8 mouse cellular contexts compared by ENCODE assay signal in the genomic region with DNA sequence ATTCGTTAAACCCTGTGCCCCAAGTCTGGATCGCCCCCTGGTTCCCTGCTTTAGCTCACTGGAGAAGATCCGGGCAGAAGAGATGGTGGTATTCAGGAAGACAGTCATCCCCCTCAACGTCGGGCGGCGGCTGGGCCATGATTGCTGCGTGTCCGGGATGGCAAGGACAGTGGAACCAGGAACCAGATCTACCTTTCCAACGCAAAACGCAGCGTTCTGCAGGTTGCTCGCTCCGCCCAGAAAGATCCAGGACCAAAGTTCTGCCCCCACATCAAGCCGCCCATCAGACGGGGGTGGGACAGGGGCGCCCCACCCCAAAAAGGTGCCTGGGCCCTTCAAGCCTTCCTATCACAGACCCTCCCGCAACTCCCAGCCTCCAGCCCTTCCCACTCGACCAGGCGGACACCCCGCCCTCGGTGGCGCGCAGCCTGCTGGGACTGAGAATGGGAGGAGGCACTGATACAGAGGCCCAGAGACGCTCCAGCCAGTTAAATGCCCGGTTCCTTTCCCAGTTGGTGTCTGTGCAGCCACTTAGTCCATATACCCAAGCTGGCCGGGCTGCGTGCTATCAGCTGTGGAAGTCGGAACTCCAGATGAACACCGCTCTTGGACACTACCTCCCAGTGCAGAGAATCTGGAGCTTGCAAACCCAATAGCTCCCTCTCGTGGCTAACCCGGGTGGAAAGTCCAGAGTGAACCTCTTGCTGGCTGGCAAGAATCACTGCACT. TPM values are rescaled to one million over a fixed set of nuclear protein-coding genes. Genes with fewer than 3 reads are reported as not detected.
A peak's percentile ranks its signal among the peaks of the same experiment; 100 is the strongest.
DNase-seq lines count a peak whose midpoint lies in the region; ATAC-seq lines count a peak whose summit lies in the region.

Decr2 (minus strand) TSS at position 433 of the 728 bp plus-strand sequence.

- H3K4me1 ChIP-seq in heart, embryonic 14.5 days (ENCODE audit: control insufficient read depth in 2 of 2, insufficient read depth in 2 of 2, low read length in 2 of 2), result peaks cover 0 to 4% of the 10 kb centered on the region in 2 experiments; a peak in 1 of 4 replicates
- peaks cover 37% of the 10 kb centered on the region for H3K4me1 ChIP-seq in liver, embryonic 13.5 days (replicated peaks)
- H3K4me1 ChIP-seq in stomach, embryonic 16.5 days (ENCODE audit: control insufficient read depth, insufficient read depth, low read length), result peaks cover 7% of the 10 kb centered on the region; the same call in 1 of the 2 replicates

- peaks cover 14% of the 10 kb centered on the region; the same call in 1 of the 2 replicates for H3K36me3 ChIP-seq in heart, embryonic 14.5 days (ENCODE audit: control insufficient read depth, insufficient read depth, low read length)
- H3K36me3 ChIP-seq in liver, embryonic 13.5 days, result peaks cover 15% of the 10 kb centered on the region
- H3K36me3 ChIP-seq in stomach, embryonic 16.5 days (ENCODE audit: control insufficient read depth, insufficient read depth, low read length), result peaks cover 4% of the 10 kb centered on the region; the same call in 1 of the 2 replicates

- ATAC-seq in CD4-positive, CD25-positive, alpha-beta regulatory T cell, adult 4 months, result peak; percentile 85
- ATAC-seq in heart, embryonic 14.5 days (ENCODE audit: insufficient number of reproducible peaks, insufficient read depth, low FRiP score, low read depth), result peak; percentile 87
- peak; percentile 87 for ATAC-seq in liver, embryonic 13.5 days (ENCODE audit: low read depth)
- peak; percentile 96 for ATAC-seq in stomach, embryonic 16.5 days (ENCODE audit: insufficient read depth, low FRiP score)

- H3K4me2 ChIP-seq in heart, embryonic 14.5 days (ENCODE audit: low read length), result peak within 1 kb of the TSS; percentile 75
- H3K4me2 ChIP-seq in liver, embryonic 13.5 days, result peak within 1 kb of the TSS; percentile 86
- H3K4me2 ChIP-seq in stomach, embryonic 16.5 days (ENCODE audit: low read depth, low read length), result peak within 1 kb of the TSS; percentile 77

- H3K27ac ChIP-seq in heart, embryonic 14.5 days (replicated peaks in 1 of 2; ENCODE audit: control insufficient read depth in 1 of 2, insufficient read depth in 1 of 2, low read depth in 2 of 2, low read length in 2 of 2), result peak within 1 kb of the TSS; percentile 82
- H3K27ac ChIP-seq in liver, embryonic 13.5 days, result peak within 1 kb of the TSS; percentile 57
- peak within 1 kb of the TSS; percentile 92 for H3K27ac ChIP-seq in stomach, embryonic 16.5 days (ENCODE audit: low read length)

- H3K9ac ChIP-seq in heart, embryonic 14.5 days (ENCODE audit: low read length), result peak within 1 kb of the TSS; percentile 83
- peak within 1 kb of the TSS; percentile 69 for H3K9ac ChIP-seq in liver, embryonic 13.5 days
- H3K9ac ChIP-seq in stomach, embryonic 16.5 days (ENCODE audit: low read length), result peak within 1 kb of the TSS; percentile 84

- no peaks in the 10 kb centered on the region for H3K27me3 ChIP-seq in heart, embryonic 14.5 days (ENCODE audit: control insufficient read depth, insufficient read depth, low read length)
- H3K27me3 ChIP-seq in liver, embryonic 13.5 days, result no peaks in the 10 kb centered on the region
- no peaks in the 10 kb centered on the region for H3K27me3 ChIP-seq in stomach, embryonic 16.5 days (ENCODE audit: control insufficient read depth, insufficient read depth, low read length)

- DNase-seq in c-Kit-negative CD71-positive TER-119-positive erythroid progenitor cells, embryonic 14.5 days (ENCODE audit: low read depth, low spot score), result peak; percentile 68
- peak; percentile 81 for DNase-seq in fibroblast of lung, adult 2 months (ENCODE audit: low read depth)
- DNase-seq in kidney, postnatal 14 days, result peak; percentile 93
- DNase-seq in liver, embryonic 13.5 days, result peak; percentile 73
- peak; percentile 88 for DNase-seq in neural tube, embryonic 10.5 days (ENCODE audit: extremely low spot score, low spot score)

- H3K9me3 ChIP-seq in heart, embryonic 14.5 days (ENCODE audit: control insufficient read depth, low read length), result no peaks in the 10 kb centered on the region
- H3K9me3 ChIP-seq in liver, embryonic 13.5 days (replicated peaks), result no peaks in the 10 kb centered on the region
- no peaks in the 10 kb centered on the region for H3K9me3 ChIP-seq in stomach, embryonic 16.5 days (replicated peaks; ENCODE audit: control insufficient read depth, low read length)

- peak within 1 kb of the TSS; percentile 60 to 76 for H3K4me3 ChIP-seq in heart, embryonic 14.5 days (ENCODE audit: control insufficient read depth in 1 of 2, insufficient read depth in 1 of 2, low read depth in 1 of 2, low read length in 2 of 2)
- peak within 1 kb of the TSS; percentile 63 for H3K4me3 ChIP-seq in liver, embryonic 13.5 days (replicated peaks)
- peak within 1 kb of the TSS; percentile 63 for H3K4me3 ChIP-seq in stomach, embryonic 16.5 days (replicated peaks; ENCODE audit: low read length)

- 2% methylated on average over 32 of the region's 32 CpGs for whole genome bisulfite sequencing in heart, embryonic 14.5 days
- under 1% methylated on average over 32 of the region's 32 CpGs for WGBS in liver, embryonic 13.5 days (ENCODE audit: insufficient replicate concordance)
- under 1% methylated on average over 32 of the region's 32 CpGs for WGBS in stomach, embryonic 16.5 days

RNA-seq across cellular contexts. Expression of gene Decr2, which starts in this region (rescaled TPM):
- 10 to 100 TPM; 27.7 to 35.1 TPM for polyA plus RNA-seq in CD4-positive, CD25-positive, alpha-beta regulatory T cell, adult 4 months (2017; shearing (Covaris generic))
- polyA plus RNA-seq in heart, embryonic 14.5 days (2014; fragmentation: Nextera tagmentation; extraction: Ambion mirVana), result 33.0 and 39.5 TPM in 2 replicates
- polyA plus RNA-seq in liver, embryonic 13.5 days (2015; fragmentation: Nextera tagmentation; extraction: Ambion mirVana), result 11.1 and 13.8 TPM in 2 replicates
- polyA plus RNA-seq in stomach, embryonic 16.5 days (2015; fragmentation: Nextera tagmentation; extraction: Ambion mirVana), result 47.1 and 56.6 TPM in 2 replicates

Comparison
In these comparisons a context has a peak if more than half of its experiments do, and no peak if none do; other contexts are left out.
1. Peak in every context shown above with its lines: DNase-seq, ATAC-seq, H3K4me3 ChIP-seq and H3K27ac ChIP-seq.